Mouse (Mus musculus): Measurements from ENCODE around the gene Ankib1.
"Not testable (repeated sequence)": the region's sequence is repeated elsewhere in the genome, so short reads cannot be mapped to it uniquely, and the experiment has no call there.

The Ankib1 gene

DNA sequence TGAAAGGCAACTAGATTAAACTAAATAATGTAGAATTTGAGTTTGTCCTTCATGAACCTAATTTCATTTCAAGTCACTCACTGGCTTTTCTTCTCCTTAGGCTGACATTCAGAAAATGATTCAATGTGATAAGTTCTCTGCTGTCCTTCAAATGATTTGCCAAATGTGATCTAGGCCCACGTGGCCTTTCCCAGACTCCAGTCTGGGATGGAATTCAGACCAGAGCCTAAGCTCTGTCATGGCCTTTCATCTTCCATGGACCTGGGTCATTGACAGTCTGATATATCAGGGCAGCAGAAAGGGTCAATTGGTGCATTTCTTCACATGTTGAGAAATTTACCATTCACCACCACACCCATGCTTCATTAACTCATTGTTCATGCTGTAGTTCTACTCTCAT is 77.2 kb downstream of the Ankib1 start:
- no peak for DNase-seq (ENCODE audit: extremely low spot score)

DNA sequence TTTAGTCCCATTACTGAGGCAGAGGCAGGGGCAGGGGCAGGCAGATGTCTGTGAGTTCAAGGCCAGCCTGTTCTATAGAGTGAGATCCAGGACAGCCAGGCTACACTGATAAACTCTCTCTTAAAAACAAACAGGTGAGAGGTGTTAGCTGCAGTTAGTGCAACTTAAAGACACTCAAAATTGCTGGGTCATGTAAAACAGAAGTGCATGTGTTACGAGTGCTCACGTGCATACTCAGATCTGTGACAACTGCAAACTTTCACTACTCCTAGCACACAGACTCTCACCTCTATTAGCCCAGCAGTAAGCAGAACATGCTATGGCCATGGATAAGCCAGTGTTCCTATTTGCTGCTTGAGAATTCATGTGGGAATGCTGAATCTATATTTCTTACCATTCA is 79.3 kb downstream of the Ankib1 start:
- no peak for DNase-seq (ENCODE audit: extremely low spot score)

DNA sequence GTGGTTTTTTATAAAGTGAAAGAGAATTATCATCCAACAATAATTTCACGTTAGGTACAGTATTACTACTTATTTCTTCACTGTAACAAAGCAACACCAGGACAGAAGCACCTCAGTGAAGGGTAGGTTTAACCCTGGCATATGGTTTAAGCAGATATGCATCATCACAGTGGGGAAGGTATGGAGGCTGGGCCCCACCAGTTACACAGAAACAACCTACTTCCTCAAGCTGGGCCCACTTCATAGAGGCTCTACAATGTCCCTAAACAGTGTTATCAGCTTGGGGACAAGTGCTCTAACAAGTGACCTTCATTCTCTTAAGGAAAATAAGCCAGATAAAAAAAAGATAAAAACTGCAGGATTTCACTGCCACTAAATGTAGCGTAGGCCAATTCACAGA is 79.9 kb downstream of the Ankib1 start:
- DNase-seq (ENCODE audit: extremely low spot score) = no peak

DNA sequence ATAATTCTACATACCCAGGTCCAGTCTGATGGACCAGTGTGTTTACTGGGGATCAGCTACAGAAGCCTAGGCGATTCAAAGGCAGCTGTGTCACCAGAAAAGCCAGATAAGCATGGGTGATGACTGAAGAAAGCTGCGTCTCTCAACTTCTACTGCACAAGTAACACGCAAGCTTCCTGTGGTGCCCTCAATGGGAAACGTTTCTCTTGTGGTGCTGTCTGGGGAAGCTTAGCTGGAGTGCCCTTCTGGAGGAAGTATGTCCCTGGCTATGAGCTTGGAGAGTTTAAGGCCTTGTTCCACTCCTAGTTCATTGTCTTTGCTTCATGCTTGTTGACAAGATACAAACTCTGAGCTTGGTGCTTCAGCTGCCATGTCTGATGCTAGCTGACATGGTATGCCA is 83.4 kb downstream of the Ankib1 start:
- DNase-seq (ENCODE audit: extremely low spot score) = no peak

DNA sequence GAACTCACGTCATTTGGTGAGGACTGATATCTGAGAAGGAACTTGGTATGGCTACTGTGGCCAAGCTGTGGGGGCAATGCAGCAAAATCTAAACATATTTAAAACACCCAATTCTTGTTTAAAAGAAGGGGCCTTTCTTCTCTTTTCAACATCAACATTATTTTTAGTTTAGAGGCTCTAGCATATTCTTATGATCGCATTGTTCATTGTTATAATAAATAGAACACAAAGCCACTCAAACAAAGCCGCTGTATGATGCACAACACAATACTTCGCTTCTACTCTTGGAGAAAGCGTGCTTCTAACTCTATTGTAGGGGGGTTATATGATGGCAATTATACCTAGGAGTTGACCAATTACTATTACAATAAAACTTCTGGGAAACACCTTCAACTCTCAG is 86.9 kb downstream of the Ankib1 start:
- DNase-seq (ENCODE audit: extremely low spot score) = no peak

DNA sequence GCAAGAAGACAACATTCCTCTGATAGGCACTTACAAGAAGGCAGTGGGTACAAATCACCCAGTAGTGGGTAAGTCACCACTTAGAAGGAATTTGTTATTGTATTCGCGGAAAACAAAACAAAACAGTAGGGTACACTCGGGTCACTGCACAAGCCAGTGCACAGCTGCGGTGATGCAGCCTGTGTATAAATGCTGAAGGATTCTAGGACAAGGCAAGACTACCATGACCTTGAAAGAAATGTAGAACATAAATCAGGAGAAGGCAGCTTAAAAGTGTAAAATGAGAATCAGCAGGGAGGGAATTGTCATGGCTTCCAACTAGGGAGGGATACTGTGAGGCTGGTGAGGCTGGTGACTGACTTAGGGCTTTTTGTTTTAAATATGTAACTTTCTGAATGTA is 100.5 kb downstream of the Ankib1 start:
- DNase-seq (ENCODE audit: extremely low spot score) = no peak

DNA sequence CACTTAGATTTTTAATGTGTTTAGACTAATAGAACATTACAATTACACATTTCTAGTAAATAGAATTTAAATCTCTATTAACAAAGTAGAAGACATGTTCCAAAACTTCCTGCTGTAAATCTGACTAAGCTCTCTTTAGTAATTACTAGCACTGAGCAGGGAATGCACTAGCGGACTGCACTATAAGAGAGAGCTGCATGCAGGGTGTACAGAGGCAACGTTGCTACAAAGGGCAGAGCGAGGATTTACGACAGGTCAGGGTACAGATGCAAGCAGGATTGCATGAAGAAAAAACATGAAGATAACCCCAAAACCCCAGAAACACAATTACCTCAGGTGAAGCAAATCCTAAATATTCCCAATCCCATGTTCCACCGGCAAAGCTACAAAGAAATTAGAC is 102.7 kb downstream of the Ankib1 start:
- DNase-seq (ENCODE audit: extremely low spot score) = no peak

DNA sequence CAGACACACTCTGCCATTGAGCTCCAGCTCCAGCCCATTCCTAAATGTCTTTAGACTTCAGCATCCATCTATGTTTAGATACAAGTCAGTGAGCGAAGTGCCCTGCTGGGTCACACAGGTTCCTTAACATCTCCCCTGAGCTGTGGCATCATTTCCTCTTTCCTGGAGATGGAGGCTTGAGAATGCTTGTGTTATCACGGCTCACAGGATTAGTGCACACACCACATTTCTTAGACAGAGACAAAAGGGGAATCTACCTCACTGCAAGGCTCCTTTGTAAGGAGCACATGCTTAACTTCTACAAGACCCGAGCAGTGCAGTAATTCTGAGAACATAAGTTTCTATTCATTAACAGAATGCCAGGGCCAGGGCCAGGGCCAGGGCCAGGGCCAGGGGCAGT is 106.7 kb downstream of the Ankib1 start:
- no peak for DNase-seq (ENCODE audit: extremely low spot score)

DNA sequence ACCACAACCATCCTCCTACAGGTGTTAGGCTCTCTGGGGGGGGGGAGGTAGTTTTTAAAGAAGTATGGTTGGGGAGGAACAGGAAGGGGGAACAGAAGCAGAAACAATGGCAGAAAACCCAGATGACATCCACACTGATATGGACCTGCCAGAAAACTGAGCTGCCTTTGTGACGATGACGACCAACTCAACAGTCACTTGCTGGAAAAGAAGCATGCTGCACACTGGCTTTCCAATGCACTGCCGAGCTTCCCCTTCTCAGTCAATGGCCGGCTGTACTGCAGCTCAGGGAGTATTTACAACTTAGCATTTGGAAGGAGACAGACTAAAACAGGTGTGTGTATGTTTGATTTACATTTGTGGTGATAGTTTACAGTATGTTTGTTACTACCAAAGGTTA is 107.5 kb downstream of the Ankib1 start:
- DNase-seq (ENCODE audit: extremely low spot score) = no peak

DNA sequence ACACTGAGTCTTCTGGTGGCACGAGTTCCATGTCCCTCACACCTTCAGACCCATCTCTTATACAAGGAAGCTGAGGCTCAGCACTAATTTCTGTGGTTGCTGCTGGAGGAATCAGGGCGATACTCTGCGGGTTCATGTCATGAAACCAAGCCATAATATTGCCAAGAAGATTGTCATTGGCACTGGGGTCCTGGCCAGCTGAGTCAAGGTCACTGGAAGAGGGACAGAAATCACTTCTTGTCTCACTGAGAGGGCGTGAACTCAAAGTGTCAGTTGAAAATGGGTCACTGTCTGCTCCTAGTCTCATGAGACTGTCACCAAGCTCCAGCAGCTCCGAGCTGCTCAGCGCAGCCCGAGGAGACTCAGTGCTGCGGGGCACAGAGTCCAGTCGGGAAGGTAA is 109.8 kb downstream of the Ankib1 start:
- DNase-seq (ENCODE audit: extremely low spot score) = no peak

DNA sequence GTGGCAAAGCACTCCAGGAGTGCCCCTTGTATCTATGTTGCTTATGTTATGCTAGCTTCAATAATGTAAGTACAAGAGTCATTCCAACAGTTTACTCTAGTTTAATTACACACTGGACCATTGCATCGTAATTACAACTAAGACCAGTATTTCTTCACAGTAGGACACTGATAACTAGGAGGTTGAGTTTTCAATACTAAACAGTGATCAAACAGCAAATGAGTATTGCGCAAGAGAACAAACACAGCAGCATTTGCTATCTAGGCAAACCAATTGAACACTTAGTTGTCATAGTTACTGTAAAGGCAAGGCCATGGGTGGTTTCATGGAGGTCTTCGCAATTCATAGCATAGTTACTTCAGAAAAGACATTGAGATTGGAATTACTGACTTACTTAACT is 111.4 kb downstream of the Ankib1 start:
- no peak for DNase-seq (ENCODE audit: extremely low spot score)

DNA sequence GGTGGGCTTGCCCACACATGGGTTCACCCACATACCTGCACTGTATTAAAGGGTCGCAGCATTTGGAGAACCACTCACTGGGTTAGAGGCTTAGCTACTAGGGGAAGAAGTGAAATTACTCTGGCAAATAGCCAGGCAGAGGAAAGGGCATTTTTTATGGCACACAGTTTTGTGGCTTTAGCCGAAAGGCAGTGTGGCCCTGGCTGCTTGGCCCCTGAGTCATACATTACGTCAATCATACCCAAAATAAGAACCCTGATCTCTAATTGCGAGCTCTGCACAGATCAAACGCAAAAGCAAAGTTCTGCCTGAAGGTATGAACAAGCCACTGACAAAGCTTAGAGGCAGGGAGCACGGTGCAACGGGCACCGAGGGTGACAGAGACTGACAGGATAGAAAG is 114.4 kb downstream of the Ankib1 start:
- DNase-seq (ENCODE audit: extremely low spot score) = no peak

DNA sequence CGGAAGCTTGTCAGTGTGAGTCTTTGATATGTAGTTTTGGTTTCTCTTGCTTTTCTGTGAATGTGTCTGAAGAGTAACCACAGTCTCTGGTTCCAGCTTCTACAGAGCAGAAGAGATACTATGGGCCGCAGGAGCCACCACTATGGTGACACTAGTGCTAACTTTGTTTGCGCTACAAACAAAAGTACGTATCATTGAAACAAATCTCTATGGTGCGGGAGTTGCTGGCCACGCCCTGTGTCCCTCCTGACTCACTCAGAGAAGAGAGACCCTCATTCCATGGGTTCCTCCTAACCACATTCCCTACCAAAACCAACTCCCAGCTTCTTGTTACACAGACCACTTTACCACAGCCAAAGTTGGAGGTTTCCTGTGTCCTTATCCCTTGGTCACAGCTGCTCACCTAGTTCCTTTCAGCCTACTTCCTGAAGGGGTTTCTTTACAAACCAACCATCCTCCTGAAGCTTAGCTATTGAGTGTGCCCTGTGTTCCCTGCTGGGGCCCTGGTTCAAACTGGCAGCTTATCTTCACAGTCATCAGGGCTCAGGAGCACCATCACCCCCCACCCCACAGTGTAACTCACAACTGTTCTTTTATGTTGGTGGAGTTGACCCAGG is 132.7 kb downstream of the Ankib1 start:
- DNase-seq (ENCODE audit: extremely low spot score) = no peak

DNA sequence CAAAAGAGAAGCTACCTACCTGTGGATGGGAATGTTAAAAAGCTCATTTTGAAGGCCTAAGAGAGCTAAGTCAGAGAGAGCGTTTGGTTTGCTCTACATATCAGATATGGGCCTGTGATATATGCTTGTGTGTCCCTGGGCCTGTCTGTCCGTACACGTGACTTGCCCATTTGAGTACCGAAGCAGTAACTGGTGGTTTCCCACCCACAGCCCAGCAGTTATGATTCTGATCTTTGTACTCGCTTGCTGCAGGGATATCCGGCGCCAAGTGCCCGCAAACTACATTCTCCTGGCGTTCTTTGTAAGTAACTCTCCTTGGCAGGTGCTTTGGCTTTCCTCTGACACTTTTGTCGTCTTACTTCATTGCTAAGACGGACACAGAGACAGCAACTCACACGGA is 136.1 kb downstream of the Ankib1 start:
- DNase-seq (ENCODE audit: extremely low spot score) = no peak

DNA sequence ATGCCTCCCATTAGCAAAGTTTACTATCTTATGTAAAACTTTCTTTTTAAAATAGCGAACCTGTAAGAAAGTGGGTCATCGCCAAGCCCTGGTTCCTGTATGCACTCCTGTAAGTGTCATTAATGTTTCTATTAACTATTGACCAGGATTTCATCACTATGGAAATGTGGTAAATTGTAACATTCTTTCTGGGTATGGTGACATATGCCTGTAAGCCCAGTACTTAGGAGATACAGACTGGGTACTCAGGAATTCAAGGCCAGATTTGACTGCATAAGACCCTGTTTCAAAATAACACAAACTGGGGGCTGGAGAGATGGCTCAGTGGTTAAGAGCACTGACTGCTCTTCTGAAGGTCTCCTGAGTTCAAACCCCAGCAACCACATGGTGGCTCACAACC is 137.5 kb downstream of the Ankib1 start:
- no peak for DNase-seq (ENCODE audit: extremely low spot score)

DNA sequence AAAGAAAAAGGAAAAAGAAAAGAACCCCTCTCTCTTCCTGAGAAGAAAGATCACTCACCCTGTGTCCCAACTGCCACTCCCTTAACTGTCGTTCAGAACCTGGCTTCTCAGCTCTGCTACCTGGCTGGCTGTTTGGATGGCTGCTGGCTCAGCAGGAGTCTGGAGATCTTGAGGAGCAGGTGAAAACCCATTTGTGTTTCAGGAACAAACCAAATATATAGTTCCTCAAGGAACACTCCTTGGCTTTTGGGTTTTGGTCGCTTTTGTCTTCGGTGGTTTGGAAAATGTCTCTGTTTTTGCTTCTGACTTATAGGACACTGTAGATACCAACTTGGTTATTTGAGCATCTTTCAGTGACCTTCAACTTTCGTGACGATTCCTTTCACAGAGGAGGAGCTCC is 145.6 kb downstream of the Ankib1 start, which contains the start of gene Gatad1:
Gene Gatad1 (minus strand): TSS at position 101 of the 400 bp plus-strand sequence.
- DNase-seq (ENCODE audit: extremely low spot score) = no peak

DNA sequence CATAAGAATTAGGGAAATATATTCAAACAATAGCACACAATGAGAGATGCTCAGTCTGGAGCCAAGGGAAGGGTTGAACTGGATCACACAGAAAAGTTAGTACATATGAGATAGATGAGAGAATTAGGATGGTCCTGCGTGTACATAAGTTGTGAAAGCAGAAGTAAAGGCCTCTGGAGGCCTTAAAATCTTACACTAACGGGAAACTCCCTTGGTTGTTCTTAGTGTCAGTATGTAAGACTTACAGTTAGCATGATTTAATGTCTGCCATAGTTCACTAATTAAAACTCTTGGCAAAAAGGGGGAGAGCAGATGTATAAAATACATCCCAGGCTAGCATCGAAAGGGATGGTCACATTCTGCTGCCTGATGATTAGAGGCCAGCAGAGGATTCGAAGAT is 148.9 kb downstream of the Ankib1 start:
- no peak for DNase-seq (ENCODE audit: extremely low spot score)

DNA sequence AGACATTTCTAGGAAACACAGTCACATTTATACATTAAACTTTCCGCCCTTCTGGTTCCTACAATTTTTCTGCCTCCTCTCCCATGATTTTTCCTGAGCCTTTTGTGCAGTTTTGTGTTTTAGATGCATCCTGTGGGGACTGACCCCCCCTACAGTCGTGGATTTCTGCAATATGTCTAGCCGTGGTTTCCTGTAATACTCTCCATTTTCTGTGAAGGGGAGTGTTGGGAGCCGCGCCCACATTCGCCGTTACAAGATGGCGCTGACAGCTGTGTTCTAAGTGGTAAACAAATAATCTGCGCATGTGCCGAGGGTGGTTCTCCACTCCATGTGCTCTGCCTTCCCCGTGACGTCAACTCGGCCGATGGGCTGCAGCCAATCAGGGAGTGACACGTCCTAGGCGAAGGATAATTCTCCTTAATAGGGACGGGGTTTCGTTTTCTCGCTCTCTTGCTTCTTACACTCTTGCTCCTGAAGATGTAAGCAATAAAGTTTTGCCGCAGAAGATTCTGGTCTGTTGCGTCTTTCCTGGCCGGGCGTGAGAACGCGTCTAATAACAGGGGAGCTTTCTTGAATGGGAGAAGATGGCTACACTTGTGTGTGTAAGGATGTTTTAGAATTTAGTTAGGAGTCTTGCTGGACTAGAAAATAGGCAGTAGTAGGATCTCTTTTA is 149.7 kb downstream of the Ankib1 start:
- not testable (repeated sequence) for DNase-seq (ENCODE audit: extremely low spot score)

DNA sequence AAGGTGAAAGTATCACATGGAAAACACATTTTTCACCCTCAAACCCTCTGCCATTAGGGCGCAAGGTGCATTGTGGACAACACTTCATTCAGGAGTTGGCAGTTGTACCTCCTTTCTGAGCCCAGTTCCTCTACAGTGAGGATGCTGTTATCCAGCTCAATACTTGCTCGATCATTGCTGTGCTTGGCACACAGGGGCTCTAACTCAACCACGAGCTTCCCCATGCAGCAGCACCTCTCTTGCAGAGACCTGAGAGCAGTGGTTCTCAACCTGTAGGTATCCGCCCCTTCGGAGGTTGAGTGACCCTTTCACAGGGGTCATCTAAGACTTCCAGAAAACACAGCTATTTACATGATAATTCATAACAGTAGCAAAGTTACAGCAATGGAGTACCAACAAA is 151.1 kb downstream of the Ankib1 start:
- DNase-seq (ENCODE audit: extremely low spot score) = no peak

DNA sequence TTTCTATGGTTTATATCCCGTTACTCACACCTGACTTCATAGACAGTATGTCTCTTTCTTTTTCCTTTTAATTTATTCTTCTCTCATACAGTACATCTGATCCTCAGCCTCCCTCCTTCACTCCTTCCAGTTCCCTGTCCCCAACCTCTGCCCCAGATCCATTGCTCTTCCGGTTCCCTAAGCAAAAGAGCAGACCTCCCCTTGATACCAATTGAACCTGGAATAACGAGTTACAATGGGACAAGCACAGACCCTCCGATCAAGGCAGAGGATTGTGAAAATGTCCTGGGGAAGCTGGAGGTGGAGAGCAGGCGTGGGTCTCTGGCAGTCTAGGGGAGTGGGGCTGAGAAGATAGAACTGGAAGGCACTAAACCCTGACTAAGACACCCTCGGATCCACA is 151.8 kb downstream of the Ankib1 start, which contains the start of gene Tmbim7:
Gene Tmbim7 (plus strand): TSS at position 301 of the 400 bp plus-strand sequence.
- DNase-seq (ENCODE audit: extremely low spot score) = no peak

DNA sequence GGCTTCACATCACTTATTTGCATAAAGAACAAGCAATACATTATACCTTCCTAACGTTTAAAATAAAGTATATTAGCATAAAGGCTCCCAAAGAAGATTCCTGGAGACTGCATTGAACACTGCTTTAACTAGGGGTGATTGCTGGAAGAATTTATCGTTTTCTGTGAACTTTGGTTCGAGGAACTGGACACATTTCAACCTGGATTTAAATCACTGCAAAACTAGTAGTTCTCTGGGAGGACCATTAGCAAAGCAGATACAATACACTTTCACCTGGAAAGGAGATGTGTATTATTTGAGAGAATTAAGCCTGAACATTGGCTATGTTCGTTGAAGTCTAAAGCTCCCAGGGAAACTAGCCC is 153.9 kb downstream of the Ankib1 start:
- no peak for DNase-seq (ENCODE audit: extremely low spot score)

DNA sequence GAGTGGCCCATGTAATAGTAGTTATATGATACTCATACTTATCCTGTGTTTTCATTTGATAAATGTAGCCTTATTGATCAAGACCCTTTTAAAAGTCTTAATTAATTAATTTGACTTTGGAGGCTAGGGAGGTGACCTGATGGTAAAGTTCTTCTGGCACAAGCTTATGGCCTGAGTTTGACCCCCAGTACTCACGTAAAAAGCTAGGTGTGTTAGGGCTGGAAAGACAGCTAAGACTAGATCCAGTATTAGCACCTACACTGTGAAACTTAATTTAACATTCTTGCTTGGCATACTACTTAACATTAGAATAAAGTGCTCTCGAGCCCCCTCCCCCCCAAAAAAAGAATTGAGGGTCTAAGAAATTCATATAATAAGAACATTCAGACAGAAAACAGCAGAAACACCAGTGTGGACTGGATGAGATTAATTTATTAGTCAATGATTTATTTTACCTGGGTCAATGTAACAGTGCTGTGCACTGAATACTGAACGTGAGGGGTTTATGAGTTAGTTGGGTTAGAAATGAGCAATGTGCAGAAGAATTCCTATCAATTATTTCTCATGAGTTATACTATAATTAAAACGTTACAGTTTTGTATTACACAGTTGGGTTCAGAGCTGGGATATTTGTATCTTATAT is 154.4 kb downstream of the Ankib1 start:
- no peak for DNase-seq (ENCODE audit: extremely low spot score)

DNA sequence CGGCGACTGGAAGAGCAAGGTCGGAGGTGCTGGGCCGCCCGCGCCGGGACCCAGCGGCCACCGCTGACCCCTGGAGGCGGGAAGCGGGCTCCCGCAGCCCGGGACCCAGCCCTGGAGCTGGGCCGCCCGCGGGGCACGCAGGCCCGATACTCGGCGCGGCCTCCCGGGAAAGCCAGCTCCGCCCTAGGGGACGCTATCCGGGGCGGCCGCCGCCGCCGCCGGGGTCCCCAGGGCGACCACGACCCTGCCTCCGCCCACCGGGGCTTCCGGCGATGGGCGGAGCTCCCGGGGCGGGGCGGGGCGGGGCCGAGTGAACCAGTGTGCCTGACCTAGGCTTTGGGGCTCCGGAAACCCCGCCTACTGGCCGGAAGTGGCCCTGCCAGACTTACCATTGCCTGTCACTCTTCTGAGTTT is 155.0 kb downstream of the Ankib1 start:
- DNase-seq (ENCODE audit: extremely low spot score) = peak; percentile 95
